Mouse (Mus musculus) frontal cortex, postnatal 14 days (tissue): ENCODE results near the gene Cdh8.
A peak's percentile ranks its signal among the peaks of the same experiment; 100 is the strongest.

ENCODE experiments used
- DNase-seq, 2 experiments: peaks; one replicate each; pipeline ENCODE4 v3.0.0; 2022; ENCODE audit warnings: low spot score in 2 of 2

Cdh8 gene

GRCm38 (mm10) chr8:99415966-99416781 lies at the start of gene Cdh8:
Cdh8 (minus strand) TSS chr8:99416471.
- DNase-seq, result peak; percentile 62 to 70

DNA sequence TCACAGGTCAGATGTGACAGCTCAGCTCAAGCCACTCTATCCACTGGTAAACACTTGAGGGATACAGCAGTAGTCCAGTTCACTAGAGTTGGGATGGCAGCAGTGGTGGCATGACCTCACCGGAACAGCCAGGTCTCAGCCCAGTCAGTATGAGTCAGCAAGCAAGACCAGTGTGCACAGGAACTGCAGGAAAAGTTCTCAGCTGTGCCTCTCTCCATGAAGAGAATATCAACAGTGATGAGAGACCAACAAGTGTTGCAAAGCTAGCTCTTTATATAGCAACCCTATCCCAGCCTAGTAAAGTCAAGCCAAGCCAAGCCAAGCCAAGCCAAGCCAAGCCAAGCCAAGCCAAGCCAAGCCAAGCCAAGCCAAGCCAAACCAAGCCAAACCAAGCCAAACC lies 30.2 kb upstream of the Cdh8 start:
- DNase-seq, result no peak

GRCm38 (mm10) chr8:99425901-99426300 lies 9.6 kb upstream of the Cdh8 start:
- no peak for DNase-seq

- no peak for DNase-seq
Observed at GRCm38 (mm10) chr8:99421516-99421915, 5.2 kb upstream of the Cdh8 start.

DNA sequence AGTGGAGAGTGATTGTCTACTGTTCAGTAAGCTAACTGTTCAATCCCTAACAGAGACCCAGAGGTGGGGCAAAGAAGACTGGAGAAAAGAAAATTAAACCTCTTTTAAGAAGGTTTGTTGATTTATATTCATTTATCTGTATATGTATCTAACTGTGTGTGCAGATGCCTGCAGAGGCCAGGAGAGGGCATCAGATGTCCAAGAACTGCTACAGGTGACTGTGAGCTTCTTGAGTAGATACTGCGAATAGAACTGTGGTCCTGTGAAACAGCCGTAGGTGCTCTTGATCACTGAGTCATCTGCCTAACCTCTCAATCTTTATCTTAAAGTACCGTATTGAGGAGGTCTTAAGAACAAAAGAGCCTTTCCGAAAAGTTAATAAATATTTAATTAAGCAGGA lies 3.5 kb upstream of the Cdh8 start:
- DNase-seq, result no peak

DNA sequence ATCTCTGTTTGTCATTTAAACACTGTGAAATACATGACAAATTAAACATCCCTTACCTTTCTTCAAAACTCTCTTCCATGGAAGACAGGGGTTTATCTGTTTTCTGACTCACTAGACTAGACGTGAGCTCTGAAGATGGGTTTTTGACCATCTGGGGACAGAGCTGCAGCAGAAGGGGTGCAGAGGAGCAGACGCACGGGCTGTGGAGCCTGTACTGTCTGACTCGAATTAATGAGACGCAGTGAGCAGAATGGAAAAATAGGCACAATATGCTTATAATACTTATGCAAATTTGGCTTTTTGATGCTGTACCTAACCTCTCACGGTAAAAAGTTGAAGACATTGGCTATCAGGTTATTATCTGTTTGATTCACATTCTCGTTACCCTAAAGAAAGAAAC lies 1.2 kb upstream of the Cdh8 start:
- no peak for DNase-seq

GRCm38 (mm10) chr8:99415076-99415965 lies 950 bp downstream of the Cdh8 start:
- peak in 1 of 2 experiments; percentile 47 for DNase-seq

DNA sequence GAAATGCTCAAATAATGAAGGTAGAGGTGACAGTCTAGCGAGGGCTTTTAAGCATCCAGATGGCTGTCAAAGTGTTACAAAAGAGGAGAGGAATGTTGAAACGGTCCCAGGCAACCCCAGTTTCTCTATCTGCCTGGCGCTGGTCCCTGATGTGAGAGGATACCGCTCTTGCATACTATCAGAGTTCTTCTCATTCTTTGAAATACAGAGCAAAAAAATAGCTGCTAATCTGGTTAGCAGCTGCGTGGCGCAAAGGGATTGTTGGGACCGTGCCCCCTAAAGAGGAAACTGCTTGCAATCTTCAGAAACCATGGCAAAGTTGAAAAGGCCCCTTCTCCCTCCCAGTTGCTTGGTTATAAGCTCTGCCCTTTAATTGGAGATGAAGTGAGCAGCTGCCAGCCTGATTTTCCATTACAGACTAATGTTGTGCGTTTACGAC lies 1.8 kb downstream of the Cdh8 start:
- DNase-seq, result no peak

DNA sequence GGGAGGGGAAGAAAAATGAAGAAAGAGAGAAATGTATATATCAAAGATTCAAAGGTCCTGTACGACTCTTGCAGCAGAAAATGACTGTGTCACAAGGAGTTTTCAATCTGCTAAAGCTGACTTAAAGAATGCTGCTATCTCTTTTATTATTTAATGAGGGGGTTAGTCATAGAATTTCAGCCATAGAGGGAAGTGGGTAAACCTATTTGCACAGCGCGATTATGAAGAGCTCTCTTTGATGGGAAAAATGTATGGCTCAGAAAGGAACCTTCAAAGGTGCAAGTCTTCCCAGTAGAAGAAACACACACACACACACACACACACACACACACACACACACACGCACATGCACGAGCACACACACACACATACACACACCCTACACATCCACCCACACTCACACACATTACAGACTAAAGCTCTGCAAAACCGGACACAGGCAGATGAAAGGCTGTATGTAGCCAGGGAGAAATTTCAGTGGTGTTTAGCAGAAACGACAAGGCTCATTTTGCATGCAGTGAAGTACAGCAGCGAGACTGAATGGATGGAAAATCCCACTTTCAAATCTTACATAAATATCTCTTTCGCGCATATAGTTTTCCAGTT lies 2.3 kb downstream of the Cdh8 start:
- no peak for DNase-seq

- DNase-seq, result no peak
Observed at GRCm38 (mm10) chr8:99393908-99394307, 22.4 kb downstream of the Cdh8 start.

GRCm38 (mm10) chr8:99370104-99370503 lies 46.2 kb downstream of the Cdh8 start:
- DNase-seq, result no peak

- DNase-seq, result no peak
Observed at GRCm38 (mm10) chr8:99369166-99369565, 47.1 kb downstream of the Cdh8 start.

DNA sequence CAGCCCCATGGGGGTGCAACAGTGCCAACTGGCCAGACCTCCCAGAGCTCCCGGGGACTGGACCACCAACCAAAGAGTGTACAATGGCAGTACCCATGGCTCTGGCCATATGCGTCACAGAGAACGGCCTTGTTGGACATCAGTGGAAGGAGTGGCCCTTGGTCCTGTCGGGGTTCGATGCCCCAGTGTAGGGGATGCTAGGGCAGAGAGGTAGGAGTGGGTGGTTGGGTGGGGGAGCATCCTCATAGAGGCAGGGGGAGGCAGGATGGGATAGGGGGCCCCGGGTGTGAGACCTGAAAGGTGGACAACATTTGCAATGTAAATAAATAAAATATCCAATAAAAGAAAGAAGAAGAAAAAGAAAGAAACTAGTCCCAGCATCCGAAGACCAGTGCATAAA lies 47.8 kb downstream of the Cdh8 start:
- no peak for DNase-seq

DNA sequence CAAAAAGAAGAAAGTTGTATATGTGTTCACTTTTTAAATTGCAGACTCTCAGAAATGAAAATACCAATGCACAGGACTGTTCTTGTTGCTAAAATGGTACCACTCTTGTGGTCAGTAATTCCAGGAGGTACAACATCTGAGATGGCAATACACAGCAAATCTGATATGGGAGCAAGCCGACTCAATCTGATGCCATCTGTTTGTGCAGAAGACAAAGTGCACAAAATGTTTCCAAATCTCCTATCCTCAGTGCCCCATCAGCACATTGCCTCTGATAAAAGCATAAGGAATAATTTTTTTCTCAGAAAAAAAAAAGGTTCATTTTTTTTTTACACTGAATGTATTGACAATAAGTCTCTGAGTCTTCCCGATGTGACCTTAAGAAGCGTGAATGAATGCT lies 62.3 kb downstream of the Cdh8 start:
- DNase-seq, result no peak

GRCm38 (mm10) chr8:99353221-99353620 lies 63.0 kb downstream of the Cdh8 start:
- DNase-seq, result no peak

DNA sequence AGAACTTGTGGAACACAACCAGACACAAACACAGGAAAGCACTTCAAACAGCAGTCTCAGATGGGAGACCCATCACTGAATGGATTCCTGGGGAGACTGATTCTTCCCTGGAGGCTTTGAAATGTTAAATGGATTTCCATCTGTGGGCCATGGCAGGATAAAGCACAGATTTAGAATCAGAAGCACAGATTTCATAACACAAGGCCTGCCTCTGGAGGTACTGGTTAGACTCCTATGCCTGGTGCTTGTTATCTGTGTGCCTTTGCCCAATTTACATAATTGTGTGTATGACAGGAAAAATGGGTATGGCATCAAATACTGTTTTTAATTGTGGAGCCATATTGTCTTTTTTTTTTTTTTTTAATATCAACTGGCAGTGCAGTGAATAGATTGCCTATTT lies 66.8 kb downstream of the Cdh8 start:
- no peak for DNase-seq

GRCm38 (mm10) chr8:99348618-99349017 lies 67.7 kb downstream of the Cdh8 start:
- no peak for DNase-seq

DNA sequence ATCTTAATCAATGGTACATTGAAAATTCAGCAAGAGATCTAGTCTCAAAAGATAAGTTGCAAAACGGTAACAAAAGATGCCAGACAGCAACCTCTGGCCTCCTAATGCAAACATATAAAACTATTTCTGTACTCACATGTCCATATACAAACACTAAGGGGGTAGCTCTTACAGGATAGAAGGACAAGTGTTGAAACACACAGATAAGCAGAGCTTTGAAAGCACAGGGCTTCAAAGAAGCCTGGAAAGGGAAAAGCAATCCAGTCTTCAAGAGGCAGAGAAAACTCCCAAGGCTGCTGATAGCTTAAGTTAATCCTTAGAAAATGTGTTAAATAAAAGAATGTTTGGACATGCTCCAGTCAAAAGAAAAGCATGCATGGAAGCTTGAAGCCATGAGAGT lies 77.0 kb downstream of the Cdh8 start:
- no peak for DNase-seq

DNA sequence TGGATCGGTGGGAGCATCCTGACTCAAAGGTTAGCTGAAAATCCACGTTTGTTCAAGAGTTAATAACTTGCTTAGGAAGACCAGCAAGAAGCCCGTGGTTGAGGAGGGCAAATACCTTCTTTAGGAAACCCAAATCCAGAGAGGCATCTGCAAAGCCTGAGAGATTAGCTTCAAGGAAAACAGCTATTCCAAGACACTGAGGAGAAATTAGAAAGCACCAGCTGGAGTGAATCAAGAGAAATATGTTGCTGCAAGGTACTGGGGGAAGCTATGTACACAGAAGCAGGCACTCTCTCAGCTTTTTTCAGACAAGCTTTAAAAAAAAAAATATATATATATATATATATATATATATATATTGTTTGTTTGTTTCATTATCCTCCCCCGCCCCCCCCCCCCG lies 88.7 kb downstream of the Cdh8 start:
- no peak for DNase-seq

- DNase-seq, result no peak
Observed at GRCm38 (mm10) chr8:99314561-99314960, 101.7 kb downstream of the Cdh8 start.

GRCm38 (mm10) chr8:99304184-99304583 lies 112.1 kb downstream of the Cdh8 start:
- no peak for DNase-seq

GRCm38 (mm10) chr8:99290201-99290600 lies 126.1 kb downstream of the Cdh8 start:
- DNase-seq, result no peak
